In genomic region chr5:36895621-36896573, GRCm38 (mm10) we compare ENCODE assay signal across 19 mouse cellular contexts. TPM values are rescaled to one million over a fixed set of nuclear protein-coding genes. Genes with fewer than 3 reads are reported as not detected.
A peak's percentile ranks its signal among the peaks of the same experiment; 100 is the strongest.
DNase-seq lines count a peak whose midpoint lies in the region; ATAC-seq and TF ChIP-seq lines count a peak whose summit lies in the region.
"Had no signal": no experiment of that assay in that cellular context is flagged by ENCODE, and none has a peak within 500 bp of the region (broad histone marks: within the 10 kb centered on the region; RNA-seq: fewer than 3 reads in every experiment).

No protein-coding gene starts in this region.

- H3K27me3 ChIP-seq in embryonic facial prominence, embryonic 10.5 days (replicated peaks; ENCODE audit: low read depth, poor library complexity, severe bottlenecking): no peaks in the 10 kb centered on the region; the same call in 1 of the 2 replicates
- no peaks in the 10 kb centered on the region for H3K27me3 ChIP-seq in neural tube, embryonic 15.5 days (replicated peaks)
- H3K27me3 ChIP-seq: embryonic facial prominence, embryonic 13.5 days had no signal

- H3K4me3 ChIP-seq in layer of hippocampus, adult 2 months: no peak overlapping the region
- no peak overlapping the region for H3K4me3 ChIP-seq in embryonic facial prominence, embryonic 10.5 days
- H3K4me3 ChIP-seq in neural tube, embryonic 15.5 days (replicated peaks): no peak overlapping the region
- H3K4me3 ChIP-seq: embryonic facial prominence, embryonic 13.5 days had no signal

- WGBS in embryonic facial prominence, embryonic 10.5 days: 81% methylated on average over 10 of the region's 10 CpGs
- 61% methylated on average over 10 of the region's 10 CpGs for whole genome bisulfite sequencing in neural tube, embryonic 15.5 days

- H3K9ac ChIP-seq in neural tube, embryonic 15.5 days (replicated peaks): no peak overlapping the region
- H3K9ac ChIP-seq: embryonic facial prominence, embryonic 13.5 days had no signal

- H3K27ac ChIP-seq in layer of hippocampus, adult 2 months: peak overlapping the region; percentile 93
- H3K27ac ChIP-seq in embryonic facial prominence, embryonic 10.5 days (replicated peaks): no peak overlapping the region
- peak overlapping the region; percentile 42; the same call in 1 of the 2 replicates for H3K27ac ChIP-seq in neural tube, embryonic 15.5 days (replicated peaks)
- H3K27ac ChIP-seq: embryonic facial prominence, embryonic 13.5 days had no signal

- no peak for TF ChIP-seq CTCF in layer of hippocampus, adult 2 months (conservative IDR thresholded peaks at IDR 0.05)

- ATAC-seq in neural tube, embryonic 15.5 days (ENCODE audit: low FRiP score): no peak
- ATAC-seq: forebrain, embryonic 14.5 days had no signal

- H3K9me3 ChIP-seq in embryonic facial prominence, embryonic 10.5 days: no peaks in the 10 kb centered on the region
- no peaks in the 10 kb centered on the region for H3K9me3 ChIP-seq in neural tube, embryonic 15.5 days (replicated peaks)
- H3K9me3 ChIP-seq: embryonic facial prominence, embryonic 13.5 days had no signal

- no peaks in the 10 kb centered on the region for H3K36me3 ChIP-seq in embryonic facial prominence, embryonic 10.5 days (replicated peaks)
- H3K36me3 ChIP-seq in neural tube, embryonic 15.5 days: no peaks in the 10 kb centered on the region
- H3K36me3 ChIP-seq: embryonic facial prominence, embryonic 13.5 days had no signal

- H3K4me2 ChIP-seq in neural tube, embryonic 15.5 days: no peak overlapping the region
- H3K4me2 ChIP-seq: embryonic facial prominence, embryonic 13.5 days had no signal

- peaks cover 5% of the 10 kb centered on the region for H3K4me1 ChIP-seq in embryonic facial prominence, embryonic 10.5 days
- H3K4me1 ChIP-seq in neural tube, embryonic 15.5 days: peaks cover 77% of the 10 kb centered on the region

- peak; percentile 29 for DNase-seq in embryo, embryonic 10 days (ENCODE audit: low spot score)
- DNase-seq in embryo, embryonic 9.5 days (ENCODE audit: extremely low spot score): no peak
- no peak for DNase-seq in layer of hippocampus, adult 2 months (ENCODE audit: low spot score in 2 of 2)
- DNase-seq in layer of hippocampus, adult 18-20 months (ENCODE audit: low spot score in 2 of 2): no peak
- peak; percentile 41 for DNase-seq in embryonic facial prominence, embryonic 10.5 days (ENCODE audit: low spot score)
- DNase-seq in heart, adult 9 months (ENCODE audit: low spot score in 2 of 2): no peak
- DNase-seq in frontal cortex, postnatal 36 days (ENCODE audit: low spot score in 2 of 2): no peak
- DNase-seq: adrenal gland, adult 2 months; B cell, adult 2 months; heart, postnatal 36 days; kidney, postnatal 14 days; liver; lung, postnatal 14 days; right cerebral cortex, adult 18-20 months had no signal

RNA-seq across cellular contexts. Expression of gene Ppp2r2c, which starts 27.6 kb away (rescaled TPM):
- 100 to 1,000 TPM; 375 to 387 TPM for total RNA-seq in layer of hippocampus, adult 2 months (2021)
- 100 to 1,000 TPM; 383 to 399 TPM for total RNA-seq in layer of hippocampus, adult 18-20 months (2021)
- 0.73 and 1.2 TPM in 2 replicates for polyA plus RNA-seq in embryonic facial prominence, embryonic 10.5 days (2016; fragmentation: Nextera tagmentation; extraction: Ambion mirVana)
- 56.3 and 72.9 TPM in 2 replicates for polyA plus RNA-seq in neural tube, embryonic 15.5 days (2015; fragmentation: Nextera tagmentation; extraction: Ambion mirVana)
- total RNA-seq: granulocyte monocyte progenitor cell, adult 5-6 weeks had no signal
- polyA plus RNA-seq: thymus, postnatal 0 days had no signal

Comparison
In these comparisons a context has a peak if more than half of its experiments do, and no peak if none do; other contexts are left out.
1. DNase-seq: peak in embryo, embryonic 10 days (single experiment) and embryonic facial prominence, embryonic 10.5 days (single experiment); none in embryo, embryonic 9.5 days (single experiment), layer of hippocampus, adult 2 months (0 of 2), layer of hippocampus, adult 18-20 months (0 of 2), heart, adult 9 months (0 of 2) and frontal cortex, postnatal 36 days (0 of 2).